Mouse (Mus musculus): ENCODE data around the gene Ptpro.

Gene Ptpro

DNA sequence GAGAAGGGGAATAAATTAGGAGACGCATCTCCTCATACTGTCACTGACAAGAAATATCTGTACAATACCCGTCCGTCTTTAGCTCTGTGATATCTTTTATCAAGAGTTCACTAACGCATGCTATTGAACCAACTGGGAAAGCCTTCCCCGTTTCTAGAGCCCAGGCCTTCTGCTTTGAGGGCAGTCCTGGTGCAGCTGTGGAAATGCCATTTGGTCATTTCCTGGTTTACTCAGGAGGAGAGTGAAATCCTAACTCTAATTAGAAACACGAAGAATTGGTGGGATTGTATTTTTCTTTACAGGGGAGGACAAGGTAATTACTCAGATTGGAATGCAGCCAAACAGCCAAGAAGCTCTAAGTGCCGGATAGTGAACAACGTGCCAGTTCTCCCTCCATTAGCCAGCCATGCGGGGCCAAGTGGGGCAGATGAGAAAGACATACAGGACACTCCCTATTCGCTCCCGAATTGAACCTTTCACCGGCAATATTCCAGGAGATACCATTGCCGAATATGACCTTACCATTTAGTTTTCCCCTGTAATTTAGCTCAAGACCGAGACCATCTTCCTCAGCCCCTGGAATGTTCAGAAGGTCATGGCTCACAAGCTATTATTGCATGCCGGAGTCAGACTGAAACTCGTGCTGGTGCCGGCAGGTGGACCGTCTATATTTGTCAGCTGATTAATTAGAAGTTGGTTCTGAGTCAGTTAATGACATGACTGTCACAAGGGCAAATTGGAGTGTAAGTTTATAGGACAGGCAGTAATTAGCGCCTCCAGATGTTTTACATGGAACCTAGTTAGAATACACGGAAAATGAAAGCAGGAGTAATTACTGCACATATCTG, 43.1 kb downstream of the Ptpro start:
- DNase-seq (ENCODE audit: low spot score in 2 of 2), result no peak

DNA sequence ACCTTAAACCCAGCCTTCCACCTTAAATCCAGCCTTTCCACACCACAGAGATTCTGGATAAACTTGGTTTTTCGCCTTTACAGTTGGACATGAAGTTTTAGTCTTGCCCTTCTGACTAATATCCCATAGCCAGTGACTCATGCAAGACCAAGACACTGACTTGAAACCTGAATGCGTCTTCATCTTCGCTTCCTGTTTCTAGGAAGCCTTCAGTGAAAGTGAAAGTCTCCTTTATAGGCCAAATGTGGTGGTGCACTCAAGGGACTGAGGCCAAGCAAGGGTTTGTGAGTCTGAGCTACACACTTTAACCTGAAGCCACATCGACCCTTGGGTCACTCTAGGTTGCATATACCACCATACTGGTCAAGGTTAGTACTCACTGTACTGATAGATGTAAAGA, 50.4 kb downstream of the Ptpro start:
- no peak for DNase-seq (ENCODE audit: low spot score in 2 of 2)

DNA sequence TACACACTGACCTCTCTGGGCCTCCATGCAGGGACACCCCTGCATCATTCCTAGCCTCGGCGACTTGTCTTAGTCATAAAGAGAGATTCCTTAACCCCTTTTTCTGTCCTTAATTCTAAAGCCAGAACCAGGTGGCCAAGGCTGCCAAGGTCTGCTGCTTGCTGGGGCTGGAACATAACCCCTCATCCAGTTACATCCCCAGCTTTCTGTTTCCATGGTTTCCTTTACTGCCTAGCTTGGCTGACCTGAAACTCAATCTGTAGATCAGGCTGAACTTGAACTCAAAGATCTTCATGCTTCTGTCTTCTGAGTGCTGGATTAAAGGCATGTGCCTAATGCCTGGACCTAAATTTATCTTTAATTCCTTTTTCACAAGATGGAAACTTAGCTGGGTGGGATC, 51.7 kb downstream of the Ptpro start:
- no peak for DNase-seq (ENCODE audit: low spot score in 2 of 2)

DNA sequence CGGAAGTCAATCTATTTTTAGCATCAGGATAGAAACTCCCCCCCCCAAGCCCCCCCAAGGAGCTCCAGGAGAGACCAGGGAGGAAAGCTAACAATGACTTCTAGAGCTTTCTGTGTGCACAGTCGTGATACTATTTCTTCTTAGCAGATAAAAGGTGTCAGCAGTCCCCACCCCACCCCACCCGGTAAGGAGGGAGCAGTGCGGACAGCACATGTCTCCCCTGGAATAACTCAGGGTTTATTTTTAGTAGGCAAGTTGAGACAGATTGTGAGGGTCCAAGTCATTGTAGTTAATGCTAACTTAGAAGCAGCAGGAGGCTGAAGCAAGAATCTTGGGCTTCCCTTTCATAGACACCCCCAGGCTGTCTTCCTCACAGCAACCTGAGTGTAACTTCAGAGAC, 63.1 kb downstream of the Ptpro start:
- no peak for DNase-seq (ENCODE audit: low spot score in 2 of 2)

DNA sequence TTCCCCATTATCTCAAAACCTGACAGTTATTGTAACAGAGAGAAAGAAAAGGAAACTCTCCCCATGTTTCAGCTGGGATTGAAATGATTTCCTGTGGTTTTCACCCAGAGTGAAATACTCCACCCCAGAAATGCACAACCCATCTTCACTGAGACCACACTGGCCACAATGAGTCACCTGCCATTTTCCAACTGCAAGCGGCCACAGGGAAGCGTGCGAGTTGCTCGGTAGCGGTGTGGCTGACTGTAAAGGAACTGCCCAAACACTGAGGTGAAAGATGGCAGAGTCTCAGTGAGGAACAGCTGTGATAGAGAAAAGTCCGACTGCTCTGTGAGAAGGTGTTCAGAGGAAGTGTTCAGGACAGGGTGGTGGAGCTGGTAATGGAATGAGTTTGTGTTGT, 64.2 kb downstream of the Ptpro start:
- DNase-seq (ENCODE audit: low spot score in 2 of 2), result no peak

DNA sequence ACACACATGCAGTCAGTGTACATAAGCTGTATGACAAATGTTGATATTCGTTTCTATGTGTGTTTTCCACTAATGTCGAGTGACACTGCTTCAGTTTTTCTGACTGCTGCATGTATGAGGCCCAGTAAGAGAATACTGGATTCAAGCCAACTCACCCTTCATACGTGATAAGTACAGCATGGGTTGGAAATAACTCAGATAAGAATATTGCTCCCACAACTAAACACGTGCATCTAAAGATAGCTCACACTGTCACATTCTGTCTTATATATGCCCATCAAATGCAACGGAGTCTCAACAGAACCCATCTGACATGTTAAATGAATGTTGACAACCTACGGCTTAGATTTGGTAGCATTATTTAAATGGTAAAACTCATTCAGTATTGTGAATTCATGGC, 65.4 kb downstream of the Ptpro start:
- no peak for DNase-seq (ENCODE audit: low spot score in 2 of 2)

DNA sequence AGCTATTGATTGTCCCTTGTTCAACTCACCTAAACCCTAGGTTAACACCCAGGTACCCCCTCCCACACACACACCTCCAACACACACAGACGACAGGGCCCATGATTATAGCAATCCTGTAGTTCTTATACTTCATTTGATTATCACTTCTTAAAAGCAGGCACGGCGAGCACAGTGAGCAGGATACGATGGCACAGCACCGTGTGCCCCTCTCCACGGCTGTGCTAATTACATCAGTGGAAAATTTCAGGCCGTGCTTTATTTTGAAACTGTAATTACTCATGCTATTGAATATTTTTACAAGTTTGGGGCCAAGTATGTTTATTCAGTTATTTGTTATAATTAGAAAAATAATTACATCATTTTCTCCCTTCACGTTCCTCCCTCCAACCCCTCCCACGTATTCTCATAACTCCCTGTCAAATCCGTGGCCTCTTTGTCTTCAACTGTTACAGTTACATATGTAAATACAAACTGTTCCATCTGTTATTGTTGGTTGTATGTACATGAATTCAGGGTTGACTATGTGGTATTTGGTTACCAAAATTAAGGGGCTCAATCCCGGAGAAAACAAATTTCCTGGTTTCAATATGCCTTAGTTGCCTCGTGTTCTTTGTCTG, 66.2 kb downstream of the Ptpro start:
- DNase-seq (ENCODE audit: low spot score in 2 of 2), result no peak

DNA sequence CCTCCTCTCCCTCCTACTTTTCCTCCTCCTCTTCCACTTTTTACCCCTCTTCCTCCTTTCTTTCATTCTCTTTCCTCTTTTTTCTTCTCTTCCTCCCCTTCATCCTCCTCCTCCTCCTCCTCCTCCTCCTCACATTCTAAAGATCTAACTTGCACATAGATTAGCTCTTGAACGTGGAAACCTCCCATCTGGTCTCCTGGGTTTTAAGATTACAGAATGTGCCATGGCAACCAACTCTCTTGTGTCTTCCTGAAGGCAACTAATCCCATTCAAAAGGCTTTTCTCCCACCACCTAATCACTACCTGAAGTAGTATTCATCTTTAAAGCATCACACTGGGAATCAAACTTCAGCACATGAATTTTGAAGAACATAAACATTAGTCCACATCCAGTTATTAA, 67.5 kb downstream of the Ptpro start:
- DNase-seq (ENCODE audit: low spot score in 2 of 2), result no peak

DNA sequence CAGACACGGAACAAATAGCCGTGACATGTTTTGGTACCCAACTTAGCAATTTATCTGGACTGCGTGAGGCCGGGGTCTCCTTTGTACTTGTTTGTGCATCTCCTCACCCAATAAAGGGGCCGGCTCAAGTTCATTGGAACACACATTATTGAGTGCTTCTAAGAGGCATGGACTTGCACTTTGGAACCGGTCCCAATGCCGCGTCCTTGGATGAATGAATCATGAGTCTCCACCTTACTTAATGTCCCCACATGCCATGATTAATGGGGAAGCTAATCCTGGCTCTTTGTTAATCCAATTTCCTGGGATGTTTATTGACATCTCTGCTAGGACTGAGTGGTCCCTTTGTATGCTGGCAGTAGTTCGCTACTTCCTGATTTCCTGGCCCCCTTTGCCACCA, 75.6 kb downstream of the Ptpro start:
- DNase-seq (ENCODE audit: low spot score in 2 of 2), result no peak

DNA sequence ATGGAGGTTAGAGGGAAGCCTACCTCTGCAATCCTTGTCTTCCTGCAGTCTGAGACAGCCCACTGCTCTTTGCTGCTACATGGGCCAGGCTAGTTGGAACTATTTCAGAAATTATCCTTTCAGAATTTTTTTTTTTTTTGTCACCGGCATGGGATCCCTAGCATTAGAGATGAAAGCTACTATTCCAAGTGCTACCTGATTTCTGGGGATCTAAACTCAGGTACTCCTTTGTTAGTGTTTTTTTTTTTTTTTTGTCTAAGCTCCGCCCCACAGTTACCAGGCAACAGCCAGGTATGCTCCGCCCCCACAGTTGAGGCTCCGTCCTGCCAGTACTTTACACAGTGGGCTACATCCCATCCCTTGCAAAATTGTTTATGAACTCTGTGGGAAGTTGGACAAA, 76.1 kb downstream of the Ptpro start:
- no peak for DNase-seq (ENCODE audit: low spot score in 2 of 2)

DNA sequence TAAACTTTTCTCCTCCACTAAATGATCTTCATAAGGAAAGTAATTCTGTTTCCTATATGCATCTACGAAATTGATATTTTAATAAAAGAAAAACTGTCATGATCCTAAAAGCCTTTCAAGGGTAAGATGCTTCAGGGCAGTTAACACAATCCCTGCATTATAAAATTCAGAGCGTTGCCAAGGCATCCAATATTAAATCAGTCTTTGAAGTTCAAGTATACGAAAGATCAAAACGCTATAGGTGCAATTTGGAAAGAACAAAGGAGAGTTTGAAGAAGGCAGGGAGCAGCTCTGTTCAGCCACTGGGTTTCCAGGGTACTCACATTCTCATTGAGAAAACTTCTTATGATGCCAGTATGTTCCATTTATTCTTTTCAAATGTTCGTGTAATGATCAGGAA, 78.7 kb downstream of the Ptpro start:
- DNase-seq (ENCODE audit: low spot score in 2 of 2), result no peak

DNA sequence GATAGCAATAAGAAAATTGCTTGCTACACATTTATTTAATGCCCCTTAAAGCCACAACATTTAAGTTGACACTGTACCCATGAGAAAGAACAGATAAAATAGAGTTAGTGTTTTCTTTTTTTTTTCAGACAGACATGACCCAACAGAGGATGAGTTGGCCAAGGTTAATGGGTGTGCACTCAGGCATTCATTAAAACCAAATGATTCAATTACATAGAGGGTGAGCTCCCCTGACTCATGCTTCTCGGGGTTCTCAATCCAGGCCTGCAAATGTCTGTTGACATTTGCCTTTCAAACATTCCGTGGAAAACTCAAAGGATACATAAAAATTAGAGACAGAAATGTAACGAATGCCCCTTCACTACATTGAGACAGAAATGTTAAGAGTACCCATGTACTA, 79.7 kb downstream of the Ptpro start:
- no peak for DNase-seq (ENCODE audit: low spot score in 2 of 2)

DNA sequence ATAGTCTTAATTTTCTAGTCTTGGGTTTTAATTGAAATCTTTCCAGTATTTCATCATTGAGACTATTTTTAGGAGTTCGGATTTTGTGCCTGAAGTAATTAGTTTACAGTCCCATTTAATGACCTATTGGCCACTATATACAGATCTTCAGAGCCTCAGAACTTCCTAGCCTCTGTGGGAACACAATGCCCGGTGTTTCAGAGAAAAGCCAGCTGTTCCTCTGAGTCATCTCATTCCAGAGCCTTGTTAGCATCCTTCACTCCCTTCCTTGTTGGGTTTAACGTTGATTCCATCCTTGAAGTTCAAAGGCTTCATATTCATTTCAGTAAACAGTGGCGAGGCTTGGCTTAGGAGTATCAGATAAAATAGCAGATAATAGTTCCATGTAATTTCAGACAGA, 87.0 kb downstream of the Ptpro start:
- DNase-seq (ENCODE audit: low spot score in 2 of 2), result no peak

DNA sequence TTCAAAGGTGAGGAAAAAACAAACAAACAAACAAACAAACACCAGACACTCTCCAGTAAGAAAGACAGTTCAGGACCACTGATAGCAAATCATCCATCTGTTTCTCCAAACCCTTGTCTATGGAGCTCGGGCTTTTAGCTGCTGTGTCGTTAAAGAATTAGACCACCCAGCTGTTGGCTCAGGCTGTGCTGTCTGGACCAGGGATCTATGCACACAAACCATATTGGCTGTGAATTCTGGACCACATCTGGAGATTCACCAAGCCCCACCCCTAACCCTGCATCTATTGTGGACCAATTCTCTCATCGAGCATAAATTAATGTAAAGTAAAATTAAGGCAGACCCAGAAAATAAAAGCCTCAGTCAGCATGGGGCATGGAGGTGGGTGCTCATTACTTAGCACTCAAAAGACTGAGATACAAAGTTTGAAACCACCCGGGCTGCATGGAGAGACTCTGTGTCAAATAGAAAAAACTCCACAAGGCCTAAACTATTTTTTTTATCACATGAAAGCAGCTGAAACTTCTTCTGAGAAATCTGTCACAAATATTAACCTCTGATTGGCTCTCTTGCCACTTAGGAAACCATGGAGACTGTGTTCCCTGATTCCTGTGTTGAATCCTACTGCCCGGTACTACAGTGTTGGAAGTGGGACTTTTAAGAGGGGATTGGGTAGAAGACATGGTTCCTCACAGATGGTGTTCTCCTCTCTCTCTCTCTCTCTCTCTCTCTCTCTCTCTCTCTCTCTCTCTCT, 91.7 kb downstream of the Ptpro start:
- no peak for DNase-seq (ENCODE audit: low spot score in 2 of 2)

DNA sequence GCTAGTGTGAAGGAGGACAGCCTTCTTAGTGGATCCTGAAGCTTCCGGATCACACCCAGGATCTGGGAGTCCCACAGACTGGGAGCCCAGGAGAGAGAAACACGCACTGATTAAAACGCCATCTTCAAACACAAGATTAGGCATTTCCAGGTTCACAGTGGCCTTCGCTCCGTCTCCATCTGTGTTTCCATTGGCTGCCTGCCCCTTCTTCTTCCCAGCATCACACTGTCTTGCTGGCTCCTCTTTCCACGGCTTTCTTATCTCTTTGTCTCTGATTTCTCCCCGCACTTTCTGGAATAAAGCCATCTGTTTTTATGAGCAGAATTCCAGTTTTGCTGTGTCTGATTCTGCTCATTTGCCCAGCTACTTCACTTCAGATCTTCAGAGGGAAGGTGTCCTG, 108.0 kb downstream of the Ptpro start:
- DNase-seq (ENCODE audit: low spot score in 2 of 2), result no peak

DNA sequence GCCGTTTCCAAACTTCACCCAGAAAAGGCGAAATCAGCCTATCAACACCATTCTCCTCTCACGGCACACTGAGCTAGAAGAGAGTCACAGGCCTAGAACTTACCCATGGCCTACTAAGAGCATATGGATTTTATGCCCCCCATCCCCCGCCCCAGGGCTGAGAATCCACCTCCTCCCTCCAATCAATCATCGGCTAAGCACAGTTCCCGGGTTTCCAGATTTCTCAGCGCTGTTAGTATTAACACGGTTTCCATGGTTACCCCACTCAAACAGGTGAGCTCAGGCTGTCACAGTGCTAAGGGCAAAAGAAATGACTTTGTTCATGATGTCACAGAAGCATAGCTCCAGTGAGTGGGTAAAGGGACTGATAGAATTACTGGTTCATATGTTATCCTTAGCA, 110.1 kb downstream of the Ptpro start:
- peak in 1 of 2 experiments; percentile 15 for DNase-seq (ENCODE audit: low spot score in 2 of 2)

DNA sequence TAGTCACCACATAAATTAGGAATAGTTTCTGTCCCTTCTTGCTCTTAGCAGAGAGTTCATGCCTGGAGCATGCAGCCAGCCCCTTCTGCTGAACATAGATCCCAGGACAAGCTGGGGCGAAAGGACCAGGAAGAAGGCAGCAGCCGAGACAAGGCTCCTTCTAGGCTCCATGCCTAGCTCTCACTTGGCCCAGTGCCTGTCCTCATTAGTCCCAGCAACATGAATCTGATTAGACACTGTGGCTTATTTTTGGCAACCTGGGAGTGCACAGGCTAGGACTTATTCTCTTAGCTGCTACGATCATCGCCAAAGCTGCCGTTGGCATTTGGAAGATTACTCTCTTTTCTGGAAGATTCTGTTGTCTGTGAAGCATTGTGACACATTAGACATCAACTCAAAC, 112.6 kb downstream of the Ptpro start:
- DNase-seq (ENCODE audit: low spot score in 2 of 2), result peak; percentile 51 to 62

DNA sequence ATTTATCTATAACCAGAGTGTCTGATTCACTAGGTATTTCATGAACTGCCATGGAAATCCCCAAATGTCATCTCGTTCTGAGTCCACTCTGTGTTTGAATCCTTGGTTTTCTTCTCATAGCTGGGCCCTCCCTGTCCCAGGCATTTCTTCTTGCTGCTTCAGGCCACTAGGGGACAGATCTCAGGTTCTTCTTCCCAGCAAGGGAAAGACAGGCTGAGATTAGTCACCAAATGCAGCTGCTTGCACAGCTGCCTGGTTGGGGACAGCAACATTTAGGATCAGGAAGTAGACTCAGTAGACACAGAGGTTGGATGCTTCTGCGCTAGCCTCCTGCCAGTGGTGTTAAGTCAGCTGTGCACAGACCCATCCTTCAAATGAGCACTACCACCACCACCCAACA, 113.5 kb downstream of the Ptpro start:
- DNase-seq (ENCODE audit: low spot score in 2 of 2), result no peak

DNA sequence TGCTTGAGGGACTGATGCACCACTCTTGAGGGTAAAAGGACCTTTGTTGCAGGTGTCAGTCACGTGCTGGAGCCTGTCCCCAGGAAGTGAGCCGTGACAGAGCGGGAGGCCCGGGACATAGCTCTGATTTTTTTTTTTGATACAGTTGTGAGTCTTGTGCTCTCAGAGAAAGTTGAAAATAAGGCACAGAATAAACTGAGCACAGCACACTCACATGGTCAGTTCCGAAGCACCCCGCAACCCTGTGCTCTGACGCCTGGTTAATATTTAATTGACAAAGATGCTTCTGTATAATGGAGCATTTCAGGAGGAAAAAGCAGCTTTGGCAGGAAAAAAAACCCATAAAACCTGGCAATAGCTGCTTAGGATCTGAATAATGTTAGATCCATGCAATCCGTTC, 118.6 kb downstream of the Ptpro start:
- no peak for DNase-seq (ENCODE audit: low spot score in 2 of 2)

DNA sequence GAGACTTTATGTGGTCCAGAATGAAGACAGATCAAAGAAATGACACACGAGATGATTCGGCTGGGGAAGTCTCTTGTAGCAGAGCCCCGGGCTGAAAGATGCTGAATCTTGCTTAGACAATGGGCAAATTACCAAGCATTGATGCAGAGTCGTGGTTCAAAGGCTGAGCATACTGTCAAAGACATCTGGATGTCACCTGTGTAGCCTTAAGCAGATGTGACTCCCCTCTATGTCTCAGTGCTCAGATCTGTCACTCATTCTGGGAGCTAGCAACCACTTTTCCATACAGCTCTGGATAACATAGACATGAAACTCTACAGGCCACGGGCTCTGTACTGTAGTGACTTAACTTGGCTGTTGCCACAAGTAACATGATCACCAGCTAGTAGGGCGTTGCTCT, 119.3 kb downstream of the Ptpro start:
- DNase-seq (ENCODE audit: low spot score in 2 of 2), result no peak

DNA sequence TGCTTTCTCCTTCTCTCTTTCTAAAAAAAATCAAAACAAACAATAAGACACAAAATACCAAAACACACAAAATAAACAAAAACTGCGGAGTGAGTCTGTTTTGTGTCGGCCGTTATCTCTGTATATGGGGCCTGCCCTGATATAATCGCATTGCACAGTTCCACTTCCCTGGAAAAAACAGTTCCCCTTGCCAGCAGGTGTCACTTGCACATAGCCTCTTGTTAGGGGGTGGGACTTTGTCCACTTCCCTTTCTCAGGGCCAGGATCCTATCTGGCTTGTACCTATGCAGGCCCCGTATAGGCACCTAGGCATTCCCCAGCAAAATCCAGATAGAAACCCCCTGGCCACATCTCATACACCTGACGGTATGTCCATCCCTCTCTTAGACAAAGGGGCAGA, 121.8 kb downstream of the Ptpro start:
- DNase-seq (ENCODE audit: low spot score in 2 of 2), result no peak

DNA sequence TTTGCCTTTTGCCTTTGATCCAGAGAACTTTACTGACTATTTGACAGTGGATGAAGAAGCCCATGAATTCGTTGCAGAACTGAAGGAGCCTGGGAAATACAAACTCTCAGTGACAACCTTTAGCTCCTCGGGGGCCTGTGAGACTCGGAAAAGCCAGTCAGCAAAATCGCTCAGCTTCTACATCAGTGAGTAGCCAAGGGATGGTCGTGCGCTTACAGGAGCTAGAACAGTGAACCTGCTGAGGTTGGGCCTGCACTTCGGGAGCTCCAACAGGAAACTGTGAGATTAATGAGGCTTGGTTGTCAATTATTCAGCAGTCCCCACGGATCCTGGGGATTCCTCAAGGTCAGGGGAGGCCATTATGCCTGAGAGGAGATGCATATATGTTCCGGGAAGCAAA, 130.4 kb downstream of the Ptpro start:
- DNase-seq (ENCODE audit: low spot score in 2 of 2), result no peak

DNA sequence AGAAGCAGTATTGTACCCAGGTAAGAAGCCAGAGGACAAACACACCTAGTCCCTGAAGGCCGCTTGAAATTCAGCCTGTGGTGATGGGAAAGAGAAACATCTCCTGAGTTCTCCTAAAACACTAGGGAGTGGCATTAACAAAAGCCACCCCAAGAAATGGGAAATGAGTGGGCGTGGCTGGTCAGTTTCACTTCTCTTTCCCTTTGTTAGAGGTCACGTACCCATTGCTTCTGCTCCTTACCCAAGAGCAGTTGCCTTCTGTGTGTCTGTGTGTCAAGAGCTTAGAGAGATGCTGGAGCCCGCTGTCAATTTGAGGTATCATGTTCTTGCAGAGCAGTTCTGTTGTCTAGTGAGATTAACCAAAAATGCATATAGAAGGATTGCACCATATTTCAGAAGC, 134.2 kb downstream of the Ptpro start:
- no peak for DNase-seq (ENCODE audit: low spot score in 2 of 2)

Measured in frontal cortex, postnatal 14 days (tissue).